Mouse (Mus musculus): ENCODE measurements at regions not wholly inside any gene's neighbourhood (a gene's known extent, or its start where the extent isn't known, plus 50 kb on each side); places are given as distances from the start of the nearest gene placed in this dataset.
A peak's percentile ranks its signal among the peaks of the same experiment; 100 is the strongest.

GRCm38 (mm10) chr1:157014532-157015497 is 75.4 kb upstream of the Ralgps2 start:
- DNase-seq (ENCODE audit: low spot score in 2 of 2) = no peak

GRCm38 (mm10) chr1:157013669-157014048 is 74.2 kb upstream of the Ralgps2 start:
- no peak for DNase-seq (ENCODE audit: low spot score in 2 of 2)

GRCm38 (mm10) chr1:157012950-157013668 is 73.7 kb upstream of the Ralgps2 start:
- DNase-seq (ENCODE audit: low spot score in 2 of 2) = no peak

- no peak for DNase-seq (ENCODE audit: low spot score in 2 of 2)
Measured at GRCm38 (mm10) chr1:157011226-157011625, 71.8 kb upstream of the Ralgps2 start.

GRCm38 (mm10) chr1:157009427-157009826 is 70.0 kb upstream of the Ralgps2 start:
- no peak for DNase-seq (ENCODE audit: low spot score in 2 of 2)

- DNase-seq (ENCODE audit: low spot score in 2 of 2) = no peak
Measured at GRCm38 (mm10) chr1:157007891-157008730, 68.7 kb upstream of the Ralgps2 start.

GRCm38 (mm10) chr1:157004312-157005074 is 65.1 kb upstream of the Ralgps2 start:
- no peak for DNase-seq (ENCODE audit: low spot score in 2 of 2)

GRCm38 (mm10) chr1:157003034-157003433 is 63.6 kb upstream of the Ralgps2 start:
- no peak for DNase-seq (ENCODE audit: low spot score in 2 of 2)

GRCm38 (mm10) chr1:157002258-157002657 is 62.8 kb upstream of the Ralgps2 start:
- DNase-seq (ENCODE audit: low spot score in 2 of 2) = no peak

- no peak for DNase-seq (ENCODE audit: low spot score in 2 of 2)
Measured at GRCm38 (mm10) chr1:157001008-157001660, 61.7 kb upstream of the Ralgps2 start.

GRCm38 (mm10) chr1:156999947-157000346 is 60.5 kb upstream of the Ralgps2 start:
- peak in 1 of 2 experiments; percentile 41 for DNase-seq (ENCODE audit: low spot score in 2 of 2)

GRCm38 (mm10) chr1:156999272-156999671 is 59.8 kb upstream of the Ralgps2 start:
- no peak for DNase-seq (ENCODE audit: low spot score in 2 of 2)

- DNase-seq (ENCODE audit: low spot score in 2 of 2) = peak; percentile 46 to 51
Measured at GRCm38 (mm10) chr1:156997476-156998305, 58.3 kb upstream of the Ralgps2 start.

GRCm38 (mm10) chr1:156997033-156997432 is 57.6 kb upstream of the Ralgps2 start:
- peak; percentile 72 to 86 for DNase-seq (ENCODE audit: low spot score in 2 of 2)

GRCm38 (mm10) chr1:156996084-156996880 is 56.9 kb upstream of the Ralgps2 start:
- DNase-seq (ENCODE audit: low spot score in 2 of 2) = peak; percentile 40 to 47

GRCm38 (mm10) chr1:156995180-156995951 is 55.9 kb upstream of the Ralgps2 start:
- no peak for DNase-seq (ENCODE audit: low spot score in 2 of 2)

- no peak for DNase-seq (ENCODE audit: low spot score in 2 of 2)
Measured at GRCm38 (mm10) chr1:156994644-156995016, 55.2 kb upstream of the Ralgps2 start.

Data from right cerebral cortex, postnatal 10 days (tissue).